Mouse (Mus musculus) thymus, adult 2 months (tissue): ENCODE results near the gene Paqr9. TPM values are rescaled to one million over a fixed set of nuclear protein-coding genes. Genes with fewer than 3 reads are reported as not detected.

ENCODE experiments used
- DNase-seq: peaks from one replicate; pipeline ENCODE4 v3.0.0; 2021
- H3K27ac ChIP-seq: fragments of 200-500 bp; 2 replicates; pipeline ENCODE4 v1.5.1; 2012; ENCODE audit warnings: low read length, control low read depth; ENCODE audit not compliant: control insufficient read depth, insufficient read depth
- H3K27me3 ChIP-seq: fragments of 200-500 bp; 2 replicates; pipeline ENCODE4 v1.6.1; 2012; ENCODE audit warnings: mild to moderate bottlenecking, low read length, moderate library complexity, mixed read lengths; ENCODE audit not compliant: control insufficient read depth, insufficient read depth
- H3K36me3 ChIP-seq: fragments of 200-500 bp; 2 replicates; pipeline ENCODE4 v1.6.1; 2012; ENCODE audit warnings: mild to moderate bottlenecking, low read length, moderate library complexity; ENCODE audit not compliant: control insufficient read depth, insufficient read depth
- H3K4me1 ChIP-seq: fragments of 200-500 bp; replicated peaks from 2 replicates; pipeline ENCODE4 v1.6.1; 2012; ENCODE audit warnings: low read length; ENCODE audit not compliant: control insufficient read depth, insufficient read depth
- H3K4me3 ChIP-seq: fragments of 200-500 bp; 2 replicates; pipeline ENCODE4 v1.5.1; 2012; ENCODE audit warnings: mild to moderate bottlenecking, low read length, control low read depth, moderate library complexity; ENCODE audit not compliant: control insufficient read depth, insufficient read depth
- CTCF ChIP-seq: fragments of 200-500 bp; IDR thresholded peaks from 2 replicates; pipeline ENCODE4 v1.5.1; 2012; ENCODE audit warnings: mild to moderate bottlenecking, control low read depth, low read length, moderate library complexity, borderline replicate concordance; ENCODE audit not compliant: control insufficient read depth, poor library complexity, insufficient read depth; ENCODE audit errors: extremely low read depth
- POLR2A ChIP-seq: fragments of 200-500 bp; IDR thresholded peaks from 2 replicates; pipeline ENCODE4 v1.6.1; 2012; ENCODE audit warnings: mild to moderate bottlenecking, low read length, control low read depth, moderate library complexity; ENCODE audit not compliant: control insufficient read depth, poor library complexity, insufficient read depth; ENCODE audit errors: extremely low read depth
- WGBS: fragments of 180-500 bp; shearing (Covaris S2); methylation state at CpG from one replicate; pipeline ENCODE4 v1.1.7; 2018; 5-methylcytosine and 5-hydroxymethylcytosine counted together
- polyA plus RNA-seq: library from polyadenylated mRNA; depleted of rRNA; stranded (reverse); fragments of >200 nt; gene quantifications from 2 replicates; pipeline ENCODE4 v1.2.3, GENCODE M21; 2012

The Paqr9 gene
- polyA plus RNA-seq, 1 experiment: 4.9 TPM

- Histone ChIP-seq H3K27ac (no peak overlapping the region), H3K4me1 (no peaks in the 10 kb centered on the region; the same call in 1 of the 2 replicates), H3K36me3 (no peaks in the 10 kb centered on the region), H3K4me3 (no peak overlapping the region), H3K27me3 (peaks cover 10% of the 10 kb centered on the region; the same call in 1 of the 2 replicates)
- TF ChIP-seq POLR2A (no peak), CTCF (no peak)
- WGBS: 63% methylated on average over 18 of the region's 18 CpGs
- no peak for DNase-seq
Measured at GRCm38 (mm10) chr9:95554231-95555221, 4.9 kb upstream of the Paqr9 start.

- DNase-seq: no peak
- H3K27ac ChIP-seq: no peak overlapping the region
- TF ChIP-seq POLR2A: no peak
- no peak for TF ChIP-seq CTCF
- no peak overlapping the region for H3K4me3 ChIP-seq
- peaks cover 10% of the 10 kb centered on the region; the same call in 1 of the 2 replicates for H3K27me3 ChIP-seq
- H3K4me1 ChIP-seq: no peaks in the 10 kb centered on the region; the same call in 1 of the 2 replicates
- H3K36me3 ChIP-seq: no peaks in the 10 kb centered on the region
- 81% methylated on average over 5 of the region's 5 CpGs for WGBS
Measured at GRCm38 (mm10) chr9:95555233-95555740, 4.2 kb upstream of the Paqr9 start.

- no peaks in the 10 kb centered on the region; the same call in 1 of the 2 replicates for H3K4me1 ChIP-seq
- peaks cover 10% of the 10 kb centered on the region; the same call in 1 of the 2 replicates for H3K27me3 ChIP-seq
- no peak for TF ChIP-seq POLR2A
- no peak for TF ChIP-seq CTCF
- no peaks in the 10 kb centered on the region for H3K36me3 ChIP-seq
- no peak overlapping the region for H3K27ac ChIP-seq
- no peak for DNase-seq
- WGBS: 95% methylated on average over 4 of the region's 4 CpGs
- H3K4me3 ChIP-seq: no peak overlapping the region
Measured at GRCm38 (mm10) chr9:95556067-95556512, 3.4 kb upstream of the Paqr9 start.

GRCm38 (mm10) chr9:95557722-95558121, 1.7 kb upstream of the Paqr9 start:
- WGBS: 65% methylated on average over 6 of the region's 6 CpGs
- Histone ChIP-seq H3K4me1 (no peaks in the 10 kb centered on the region; the same call in 1 of the 2 replicates), H3K27me3 (peaks cover 12% of the 10 kb centered on the region; the same call in 1 of the 2 replicates), H3K27ac (no peak overlapping the region), H3K4me3 (no peak overlapping the region), H3K36me3 (no peaks in the 10 kb centered on the region)
- TF ChIP-seq POLR2A (no peak), CTCF (no peak)
- no peak for DNase-seq

- Histone ChIP-seq H3K4me3 (no peak overlapping the region), H3K27ac (no peak overlapping the region), H3K36me3 (no peaks in the 10 kb centered on the region), H3K4me1 (no peaks in the 10 kb centered on the region; the same call in 1 of the 2 replicates), H3K27me3 (peaks cover 12% of the 10 kb centered on the region; the same call in 1 of the 2 replicates)
- TF ChIP-seq CTCF (no peak), POLR2A (no peak)
- 19% methylated on average over 11 of the region's 11 CpGs for WGBS
- no peak for DNase-seq
Measured at GRCm38 (mm10) chr9:95558726-95559058, 765 bp upstream of the Paqr9 start.

- 20% methylated on average over 78 of the region's 78 CpGs for WGBS
- Histone ChIP-seq H3K4me1 (no peaks in the 10 kb centered on the region; the same call in 1 of the 2 replicates), H3K27me3 (peaks cover 7% of the 10 kb centered on the region; the same call in 1 of the 2 replicates), H3K36me3 (no peaks in the 10 kb centered on the region), H3K4me3 (peak overlapping the region; percentile 11; the same call in 1 of the 2 replicates), H3K27ac (no peak overlapping the region)
- TF ChIP-seq CTCF (no peak), POLR2A (no peak)
- no peak for DNase-seq
Measured at GRCm38 (mm10) chr9:95559936-95560735, 679 bp downstream of the Paqr9 start.
